In genomic region chr17:89144806-89145205, GRCm38 (mm10) we compare ENCODE assay signal across 16 mouse cellular contexts. TPM values are rescaled to one million over a fixed set of nuclear protein-coding genes. Genes with fewer than 3 reads are reported as not detected.
DNase-seq lines count a peak whose midpoint lies in the region.
"Had no signal": no experiment of that assay in that cellular context is flagged by ENCODE, and none has a peak within 500 bp of the region (broad histone marks: within the 10 kb centered on the region; RNA-seq: fewer than 3 reads in every experiment).

No protein-coding gene starts in this region.

- DNase-seq in layer of hippocampus, adult 11-12 months (ENCODE audit: low spot score) = peak; percentile 4
- no peak for DNase-seq in layer of hippocampus, adult 18-20 months (ENCODE audit: low spot score in 2 of 2)
- DNase-seq in ovary, postnatal 36 days (ENCODE audit: low spot score) = peak; percentile 48
- no peak for DNase-seq in ovary, postnatal 10 days (ENCODE audit: low spot score)
- DNase-seq in mesoderm, embryonic 11.5 days (ENCODE audit: low read depth, low spot score) = peak; percentile 1
- peak; percentile 73 for DNase-seq in testis, postnatal 14 days (ENCODE audit: low spot score)
- no peak for DNase-seq in c-Kit-positive CD71-positive TER-119-positive erythroid progenitor cells, embryonic 14.5 days (ENCODE audit: low spot score)
- DNase-seq: adrenal gland, adult 2 months; adrenal gland, postnatal 36 days; cerebellum, adult 11-12 months; cerebellum, adult 9-10 months; cerebellum, postnatal 36 days; gastrocnemius, postnatal 14 days; heart, adult 2 months had no signal

RNA-seq across cellular contexts. Expression of gene Fshr, which starts 55.7 kb away (rescaled TPM):
- not detected for total RNA-seq in layer of hippocampus, adult 18-20 months (2021)
- total RNA-seq: adrenal gland, adult 2 months; adrenal gland, postnatal 36 days; CH12.LX; gastrocnemius, postnatal 14 days; heart, adult 2 months; heart, postnatal 25 days had no signal

Comparison
In these comparisons a context has a peak if more than half of its experiments do, and no peak if none do; other contexts are left out.
1. DNase-seq: peak in layer of hippocampus, adult 11-12 months (single experiment), ovary, postnatal 36 days (single experiment), mesoderm, embryonic 11.5 days (single experiment) and testis, postnatal 14 days (single experiment); none in layer of hippocampus, adult 18-20 months (0 of 2), ovary, postnatal 10 days (single experiment) and c-Kit-positive CD71-positive TER-119-positive erythroid progenitor cells, embryonic 14.5 days (single experiment).